Mouse (Mus musculus) C2C12 (cell line): ENCODE data around the gene Cfap221.

Experiments
- CEBPB ChIP-seq: IDR thresholded peaks from one replicate; pipeline ENCODE4 v1.6.1; 2011; ENCODE audit warnings: low read depth, mild to moderate bottlenecking, control low read depth, moderate library complexity
- CTCF ChIP-seq: IDR thresholded peaks from one replicate; pipeline ENCODE4 v1.5.1; 2011; ENCODE audit not compliant: control insufficient read depth, insufficient read depth, insufficient read length
- FOSL1 ChIP-seq: IDR thresholded peaks from one replicate; pipeline ENCODE4 v1.8.0; 2011; ENCODE audit warnings: mild to moderate bottlenecking, low read length; ENCODE audit not compliant: poor library complexity, insufficient read depth, severe bottlenecking
- MAX ChIP-seq: IDR thresholded peaks from one replicate; pipeline ENCODE4 v1.6.1; 2011; ENCODE audit warnings: mild to moderate bottlenecking, control low read depth
- MYOD1 ChIP-seq: IDR thresholded peaks from one replicate; pipeline ENCODE4 v1.6.1; 2011; ENCODE audit warnings: low read depth; ENCODE audit not compliant: control insufficient read depth, insufficient read length
- MYOG ChIP-seq: IDR thresholded peaks from one replicate; pipeline ENCODE4 v1.6.1; 2011; ENCODE audit not compliant: control insufficient read depth, insufficient read length; ENCODE audit errors: extremely low read depth
- USF1 ChIP-seq: IDR thresholded peaks from one replicate; pipeline ENCODE4 v1.6.1; 2011; ENCODE audit warnings: low read depth, mild to moderate bottlenecking, control low read depth, moderate library complexity

- TF ChIP-seq CTCF (no peak), CEBPB (no peak), MAX (no peak), FOSL1 (no peak), MYOD1 (no peak), MYOG (no peak), USF1 (no peak)
These were observed 107.7 kb downstream of the Cfap221 start for GRCm38 (mm10) chr1:119889347-119889746.
